Mouse (Mus musculus) c-Kit-negative CD71-positive TER-119-positive erythroid progenitor cells, embryonic 14.5 days (primary cell): ENCODE measurements around the gene Abhd16a.

Experiments used
- DNase-seq: peaks from one replicate; pipeline ENCODE4 v3.0.0-alpha.2; 2013; ENCODE audit warnings: low read depth, low spot score

Abhd16a gene

DNA sequence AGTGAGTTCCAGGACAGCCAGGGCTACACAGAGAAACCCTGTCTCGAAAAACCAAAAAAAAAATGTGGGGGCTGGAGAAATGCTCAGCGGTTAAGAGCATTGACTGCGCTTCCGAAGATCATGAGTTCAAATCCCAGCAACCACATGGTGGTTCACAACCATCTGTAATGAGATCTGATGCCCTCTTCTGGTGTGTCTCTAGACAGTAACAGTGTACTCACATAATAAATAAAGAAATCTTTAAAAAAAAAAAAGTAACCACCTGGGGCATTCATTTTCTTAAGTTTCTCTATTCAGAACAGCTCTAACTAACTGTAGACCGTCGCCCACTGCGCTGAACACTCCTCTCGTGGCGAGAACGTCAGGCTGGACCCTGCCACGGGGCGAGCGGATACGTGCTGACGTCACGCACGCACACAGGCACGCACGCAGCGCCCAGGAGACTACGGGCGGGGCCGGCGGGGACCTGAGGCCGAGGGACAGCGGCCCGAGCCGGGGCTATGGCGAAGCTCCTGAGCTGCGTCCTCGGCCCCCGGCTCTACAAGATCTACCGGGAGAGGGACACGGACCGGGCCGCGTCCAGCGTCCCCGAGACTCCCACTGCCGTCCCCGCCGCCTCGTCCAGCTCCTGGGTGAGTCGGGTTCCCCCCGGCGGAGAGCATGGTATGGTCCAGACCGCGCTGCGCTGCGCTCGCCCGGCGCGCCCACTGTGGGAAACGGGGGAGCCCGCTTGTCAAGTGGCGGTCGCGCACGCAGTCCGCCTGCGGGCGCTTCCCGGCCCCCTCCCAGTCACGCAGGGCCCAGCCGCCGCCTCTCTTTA lies at the start of gene Abhd16a:
Abhd16a (plus strand) TSS at position 439 of the 820 bp plus-strand sequence.
- DNase-seq, result peak; percentile 88

DNA sequence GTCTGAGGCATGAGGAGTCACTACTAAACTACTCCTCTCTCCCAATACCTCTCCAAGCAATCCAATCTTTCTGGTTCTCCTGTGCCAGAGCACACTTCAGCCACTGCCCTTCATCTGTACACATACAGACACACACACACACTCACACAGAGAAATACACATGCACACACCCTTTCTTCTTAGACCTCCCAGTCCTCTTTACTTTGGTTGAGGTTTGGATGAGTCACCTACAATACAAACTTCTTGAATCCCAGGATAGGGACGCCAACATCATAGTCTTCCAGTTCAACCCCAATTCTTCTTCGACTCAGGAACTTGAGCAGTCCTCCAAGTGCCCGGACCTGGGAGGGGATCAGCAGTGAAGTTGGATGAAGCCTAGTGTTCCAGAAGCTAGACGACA lies 45.3 kb upstream of the Abhd16a start:
- DNase-seq, result no peak

DNA sequence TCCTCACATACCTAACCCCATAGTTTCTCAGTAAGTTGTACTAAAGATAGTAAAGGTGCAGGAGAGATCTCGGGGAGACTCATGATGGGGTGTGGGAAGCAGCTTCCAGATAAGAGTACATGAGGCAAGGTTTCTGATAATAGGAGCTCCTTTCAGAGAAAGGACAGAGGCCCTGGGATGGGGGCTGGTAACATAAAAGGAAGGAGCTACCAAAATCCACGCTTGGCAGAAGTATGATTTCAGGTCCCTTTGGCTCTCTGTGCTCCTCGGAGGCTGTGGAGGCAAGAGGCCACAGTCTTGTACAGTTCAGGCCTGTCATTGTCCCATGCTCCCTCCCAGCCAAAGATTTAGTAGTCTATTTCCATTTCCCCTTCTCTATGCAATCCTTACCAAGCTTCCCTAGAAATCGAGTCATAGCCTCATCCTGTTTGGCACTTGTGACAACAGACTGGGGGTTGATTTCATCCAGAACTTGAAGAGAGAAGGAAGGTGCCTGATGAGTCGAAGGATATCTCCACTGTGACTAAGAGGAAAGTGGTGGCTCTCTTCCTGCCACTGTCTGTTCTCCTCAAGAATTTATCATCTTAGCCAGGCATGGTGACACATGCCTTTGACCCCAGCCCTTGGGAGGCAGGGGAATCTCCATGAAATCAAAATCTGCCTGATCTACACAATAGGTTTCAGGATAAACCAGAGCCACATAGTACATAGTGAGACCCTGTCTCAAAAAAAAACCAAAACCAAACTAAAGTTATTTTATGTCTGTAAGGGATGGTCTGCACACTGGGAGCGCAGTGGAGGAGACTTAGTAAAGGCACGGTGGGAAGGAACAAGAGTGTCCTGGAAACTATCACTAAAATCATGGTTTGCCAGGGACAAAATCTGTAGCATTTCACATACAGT lies 43.9 kb upstream of the Abhd16a start:
- DNase-seq, result no peak

GRCm38 (mm10) chr17:35045807-35046680 lies 43.0 kb upstream of the Abhd16a start:
- no peak for DNase-seq

- DNase-seq, result peak; percentile 93
Measured at GRCm38 (mm10) chr17:35046681-35047455, 42.2 kb upstream of the Abhd16a start, which contains the start of gene Msh5. Gene Msh5, minus strand, starts transcription at chr17:35046745.

- DNase-seq, result no peak
Measured at GRCm38 (mm10) chr17:35047688-35048087, 41.4 kb upstream of the Abhd16a start.

DNA sequence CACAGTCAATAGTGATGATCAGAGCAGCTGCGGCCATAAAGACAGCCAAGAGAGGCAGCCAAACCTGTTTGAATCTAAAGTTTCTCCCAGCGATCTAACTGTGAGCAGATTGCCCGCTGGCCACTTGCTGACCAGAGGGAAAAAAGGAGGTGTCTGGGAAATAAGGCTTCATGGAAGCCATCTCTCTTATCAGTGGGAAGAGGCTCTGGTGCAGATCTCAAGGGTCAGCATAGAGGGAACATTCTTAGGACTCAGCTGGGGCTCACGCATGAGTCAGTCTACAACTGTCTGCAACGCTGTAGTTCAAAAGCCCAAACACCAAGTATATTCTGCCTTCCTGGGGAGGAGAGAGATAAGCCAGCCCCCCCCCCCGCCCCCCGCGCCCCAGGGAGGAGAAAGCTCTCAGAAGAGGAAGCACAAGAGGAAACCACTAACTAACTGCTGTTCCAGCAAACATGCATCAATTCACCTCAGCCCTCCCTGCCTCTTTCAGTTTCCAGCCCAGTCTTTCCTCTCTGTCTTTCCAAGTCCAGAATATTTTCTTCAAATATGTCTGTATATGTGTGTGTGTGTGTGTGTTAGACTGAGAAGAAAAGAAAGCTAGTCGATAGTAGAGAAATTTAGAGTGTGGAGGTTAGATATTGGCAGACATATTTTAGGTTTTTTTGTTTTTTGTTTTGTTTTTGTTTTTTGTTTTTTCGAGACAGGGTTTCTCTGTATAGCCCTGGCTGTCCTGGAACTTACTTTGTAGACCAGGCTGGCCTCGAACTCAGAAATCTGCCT lies 40.7 kb upstream of the Abhd16a start:
- DNase-seq, result no peak

DNA sequence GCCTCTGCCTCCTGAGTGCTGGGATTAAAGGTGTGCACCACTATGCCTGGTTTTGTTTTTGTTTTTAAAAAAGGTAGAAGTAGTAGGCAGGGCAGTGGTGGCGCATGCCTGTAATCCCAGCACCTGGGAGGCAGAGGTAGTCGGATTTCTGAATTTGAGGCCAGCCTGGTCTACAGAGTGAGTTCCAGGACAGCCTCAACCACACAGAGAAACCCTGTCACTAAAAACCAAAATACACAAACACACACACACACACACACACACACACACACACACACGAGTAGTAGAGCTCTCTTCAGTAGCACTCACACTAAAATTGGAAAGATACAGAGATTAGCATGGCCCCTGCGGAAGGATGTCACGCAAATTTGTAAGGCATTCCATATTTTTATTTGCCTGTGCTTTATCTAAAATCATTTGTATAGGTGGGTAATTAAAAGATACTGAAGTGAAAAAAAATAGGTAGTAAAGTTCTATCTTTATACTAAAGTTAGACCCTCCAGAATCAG lies 40.1 kb upstream of the Abhd16a start:
- DNase-seq, result no peak

- no peak for DNase-seq
Measured at GRCm38 (mm10) chr17:35049561-35050016, 39.5 kb upstream of the Abhd16a start, which contains the start of gene Clic1. Gene Clic1, plus strand, starts transcription at chr17:35049966.

DNA sequence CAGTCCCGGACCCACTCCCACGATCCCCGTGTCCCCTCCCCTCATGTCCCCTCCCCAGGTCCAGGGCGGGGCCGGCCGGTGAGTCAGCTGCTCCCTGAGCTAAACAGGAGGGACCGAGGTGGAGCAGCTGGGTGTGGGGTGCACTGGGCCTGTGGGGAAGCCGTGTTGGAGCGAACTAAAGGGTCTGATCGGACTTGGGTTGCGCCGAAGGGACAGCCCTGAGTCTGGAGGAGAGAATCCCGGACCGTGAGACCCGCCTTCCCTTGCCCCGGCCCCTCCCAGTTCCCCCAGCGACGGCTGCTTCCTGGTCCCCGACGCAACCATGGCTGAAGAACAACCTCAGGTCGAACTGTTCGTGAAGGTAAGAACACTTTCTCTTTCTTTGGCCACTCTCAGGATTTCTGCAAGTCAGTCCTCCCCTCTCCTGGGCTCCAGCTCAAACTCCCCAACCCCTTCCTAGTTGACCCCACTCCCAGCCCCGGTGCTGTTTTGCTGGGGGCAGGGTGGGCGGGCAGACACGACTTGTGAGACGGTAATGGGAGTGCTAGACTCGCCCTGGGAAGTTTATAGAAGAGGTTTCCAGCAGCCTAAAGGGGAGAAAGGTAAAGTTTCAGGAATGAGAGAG lies 38.8 kb upstream of the Abhd16a start:
- no peak for DNase-seq

- DNase-seq, result no peak
Measured at GRCm38 (mm10) chr17:35051156-35052086, 37.6 kb upstream of the Abhd16a start.

DNA sequence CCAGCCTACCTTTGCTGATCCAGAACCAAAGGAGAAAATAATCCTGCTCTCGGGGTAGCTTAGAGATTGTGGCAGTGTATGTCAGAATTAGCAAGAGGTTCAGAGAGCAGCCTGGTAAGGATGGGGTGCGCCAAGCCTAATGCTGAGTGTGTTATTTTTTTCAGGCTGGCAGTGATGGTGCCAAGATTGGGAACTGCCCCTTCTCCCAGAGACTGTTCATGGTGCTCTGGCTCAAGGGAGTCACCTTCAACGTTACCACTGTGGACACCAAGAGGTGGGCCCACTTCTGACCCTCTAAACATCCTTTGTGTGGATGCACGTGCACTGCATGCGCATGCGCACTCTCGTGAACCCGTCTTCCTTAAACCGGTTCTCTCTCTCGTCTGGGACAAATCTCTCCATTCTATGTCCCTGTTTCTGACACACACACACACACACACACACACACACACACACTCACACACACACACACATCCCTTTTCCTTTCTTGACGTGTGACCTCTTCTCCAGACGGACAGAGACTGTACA lies 36.7 kb upstream of the Abhd16a start:
- DNase-seq, result no peak

DNA sequence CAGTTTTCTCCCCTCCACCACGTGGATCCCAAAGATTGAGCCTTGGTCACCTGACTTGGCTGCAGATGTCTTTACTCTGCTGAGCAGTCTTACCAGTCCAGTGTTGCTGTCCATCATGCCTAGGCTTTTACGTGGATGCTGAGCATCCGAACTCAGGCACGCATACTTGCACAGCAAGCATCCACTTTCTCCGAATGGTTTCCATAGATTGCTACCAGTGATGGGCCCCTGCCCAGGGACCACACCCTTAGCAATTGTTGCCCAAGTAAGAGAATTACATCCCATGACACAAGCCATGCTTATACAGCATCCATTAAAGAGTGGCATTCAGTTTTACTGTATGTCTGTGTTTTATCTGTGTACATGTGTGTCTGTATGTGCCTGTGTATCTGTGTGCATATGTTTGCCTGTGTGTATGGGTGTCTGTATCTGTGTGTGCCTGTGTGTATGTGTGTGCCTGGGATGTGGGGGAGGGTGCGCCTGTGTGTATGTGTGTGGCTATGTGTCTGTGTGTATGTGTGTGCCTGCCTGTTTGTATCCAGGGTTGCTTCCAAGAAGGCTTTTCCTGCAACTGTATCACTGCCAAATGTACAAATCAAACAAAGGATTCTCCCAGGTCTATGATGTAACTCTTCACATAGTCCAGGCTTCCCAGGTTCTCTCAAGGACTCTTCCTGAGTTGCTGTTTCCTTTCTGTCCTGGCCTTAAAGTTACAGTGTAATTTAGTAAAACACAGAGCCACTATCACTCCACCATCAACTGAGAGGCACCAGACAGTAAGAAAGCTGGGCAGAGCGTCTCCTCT lies 33.2 kb upstream of the Abhd16a start:
- DNase-seq, result no peak

GRCm38 (mm10) chr17:35057090-35057489 lies 32.0 kb upstream of the Abhd16a start:
- no peak for DNase-seq

DNA sequence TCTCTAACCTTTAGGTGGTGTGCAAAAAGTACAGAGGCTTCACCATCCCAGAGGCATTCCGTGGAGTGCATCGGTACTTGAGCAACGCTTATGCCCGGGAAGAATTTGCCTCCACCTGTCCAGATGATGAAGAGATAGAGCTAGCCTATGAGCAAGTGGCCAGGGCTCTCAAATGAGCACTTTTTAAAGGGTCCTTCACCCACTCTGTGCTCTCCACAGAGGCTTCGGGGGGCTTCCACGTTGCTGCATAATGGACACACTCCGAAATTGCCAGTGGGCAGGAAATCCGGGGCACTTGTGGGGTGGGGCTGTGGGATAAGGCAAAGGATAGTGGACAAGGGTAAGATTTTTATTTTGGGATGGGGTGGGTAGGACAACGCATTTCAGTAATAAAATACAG lies 30.7 kb upstream of the Abhd16a start:
- no peak for DNase-seq

DNA sequence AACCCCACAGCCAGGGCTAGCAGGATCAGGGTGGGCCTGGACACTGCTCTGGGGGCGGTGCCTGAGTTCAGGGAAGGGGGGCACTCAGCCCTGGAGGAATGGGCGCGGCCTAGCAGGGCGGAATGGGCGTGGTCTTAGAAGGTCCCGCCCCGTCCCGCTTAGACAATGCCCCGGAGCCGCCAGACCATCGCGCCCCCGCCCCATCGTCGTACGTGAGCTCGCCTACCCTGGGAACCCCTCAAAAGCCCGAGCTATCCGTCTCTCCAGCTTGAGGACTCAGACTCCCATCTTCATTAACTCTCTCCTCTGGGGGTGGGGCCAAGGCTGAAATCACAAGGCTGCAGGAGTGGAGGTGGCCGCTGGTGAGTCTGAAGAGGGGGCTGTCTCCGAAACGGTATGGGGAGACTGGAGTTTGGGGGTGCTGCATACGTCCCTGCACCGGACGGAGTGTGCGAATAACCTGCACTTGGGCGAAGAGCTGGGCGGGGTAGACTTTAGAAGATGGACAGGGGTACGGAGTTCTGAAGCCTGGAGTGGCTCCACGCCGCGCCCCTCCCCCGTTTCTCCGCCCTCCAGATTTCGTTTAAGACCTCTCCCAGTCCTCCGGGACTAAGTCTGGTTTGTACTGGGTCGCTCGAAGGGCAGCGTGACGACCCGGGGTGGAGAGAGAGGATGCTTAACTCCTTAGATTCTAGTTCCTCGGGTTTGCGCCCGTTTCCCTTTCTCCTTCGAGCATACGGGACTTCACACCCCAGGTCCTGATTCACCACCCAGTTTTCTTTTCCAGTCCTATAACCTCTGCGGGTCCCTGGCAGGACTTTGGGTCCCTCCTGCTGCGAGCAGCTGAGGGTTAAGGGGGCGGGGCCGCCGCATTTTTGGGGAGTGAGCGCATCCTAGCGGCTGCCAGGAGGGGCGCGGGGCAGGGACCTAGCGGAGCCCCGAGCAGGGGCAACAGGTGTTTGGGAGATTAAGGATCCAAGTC lies 29.9 kb upstream of the Abhd16a start, which contains the start of gene Ddah2:
Ddah2 (plus strand) TSS at position 125 of the 982 bp plus-strand sequence.
- DNase-seq, result no peak
